Mouse (Mus musculus): ENCODE measurements at regions not wholly inside any gene's neighbourhood (a gene's known extent, or its start where the extent isn't known, plus 50 kb on each side); places are given as distances from the start of the nearest gene placed in this dataset.
"Not testable (repeated sequence)": the region's sequence is repeated elsewhere in the genome, so short reads cannot be mapped to it uniquely, and the experiment has no call there.

DNA sequence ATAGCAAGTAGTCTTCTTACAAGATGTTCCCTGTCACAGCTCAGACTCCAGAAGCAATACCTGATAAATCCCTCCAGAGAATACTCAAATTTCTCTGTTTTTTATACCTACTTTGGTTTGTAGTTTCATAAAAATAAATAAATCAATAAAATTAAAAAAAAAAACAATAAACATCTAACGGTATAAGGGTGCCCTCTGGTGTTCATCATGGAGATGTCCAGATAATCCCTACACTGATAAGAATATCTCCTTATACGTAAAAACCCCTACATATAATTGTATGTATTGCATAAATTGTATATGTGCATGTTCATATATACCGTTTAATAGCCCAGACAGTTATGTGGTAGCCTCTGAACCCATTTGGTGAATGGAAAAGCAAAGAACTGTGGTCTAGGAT is 75.7 kb upstream of the Olfr1324 start:
- no peaks in the 10 kb centered on the region for H3K36me3 ChIP-seq (ENCODE audit: insufficient read depth, low read length)
- DNase-seq (ENCODE audit: low spot score) (peak; percentile 3), ATAC-seq (replicated peaks; ENCODE audit: low FRiP score, low read depth) (no peak)
- H3K9me3 ChIP-seq (replicated peaks; ENCODE audit: low read length) = no peaks in the 10 kb centered on the region
- H3K4me2 ChIP-seq (ENCODE audit: low read length) = no peak overlapping the region
- TF ChIP-seq CTCF (IDR thresholded peaks at IDR 0.05; ENCODE audit: low read depth) = peak; percentile 53
- 21% methylated on average over 3 of the region's 3 CpGs for WGBS
- H3K4me1 ChIP-seq (replicated peaks; ENCODE audit: insufficient read depth, low read length) = no peaks in the 10 kb centered on the region
- no peaks in the 10 kb centered on the region for H3K27me3 ChIP-seq (ENCODE audit: insufficient read depth, low read length)
- H3K9ac ChIP-seq (ENCODE audit: low read depth, low read length) = no peak overlapping the region
- H3K27ac ChIP-seq = no peak overlapping the region
- no peak overlapping the region for H3K4me3 ChIP-seq (replicated peaks; ENCODE audit: low read depth, low read length)

DNA sequence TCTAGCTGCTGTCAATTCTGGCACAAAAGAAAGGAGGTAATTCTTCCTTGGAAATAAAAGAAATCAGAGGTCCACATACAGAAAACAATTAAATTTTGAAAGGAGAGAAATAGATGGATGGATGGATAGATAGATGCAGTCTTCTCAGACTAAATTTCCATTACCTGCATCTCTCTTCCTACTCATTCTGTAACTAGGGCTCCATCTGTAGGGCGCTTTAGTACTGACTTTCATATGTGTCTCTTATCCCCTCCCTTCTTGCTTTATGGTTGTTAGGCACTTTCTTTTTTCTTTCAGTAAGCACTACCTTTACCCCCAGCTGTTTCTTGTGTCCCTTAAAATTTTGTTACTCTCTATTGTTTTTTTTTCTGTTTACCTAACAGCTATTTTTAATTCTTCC is 72.9 kb upstream of the Olfr1324 start:
- peak; percentile 37 for TF ChIP-seq CTCF (IDR thresholded peaks at IDR 0.05; ENCODE audit: low read depth)
- no peaks in the 10 kb centered on the region for H3K36me3 ChIP-seq (ENCODE audit: insufficient read depth, low read length)
- H3K9me3 ChIP-seq (replicated peaks; ENCODE audit: low read length) = no peaks in the 10 kb centered on the region
- 41% methylated on average over 1 of the region's 1 CpGs for WGBS
- no peak overlapping the region for H3K9ac ChIP-seq (ENCODE audit: low read depth, low read length)
- no peak overlapping the region for H3K4me2 ChIP-seq (ENCODE audit: low read length)
- no peak overlapping the region for H3K27ac ChIP-seq
- H3K4me1 ChIP-seq (replicated peaks; ENCODE audit: insufficient read depth, low read length) = no peaks in the 10 kb centered on the region
- H3K27me3 ChIP-seq (ENCODE audit: insufficient read depth, low read length) = no peaks in the 10 kb centered on the region
- no peak overlapping the region for H3K4me3 ChIP-seq (replicated peaks; ENCODE audit: low read depth, low read length)
- ATAC-seq (replicated peaks; ENCODE audit: low FRiP score, low read depth) (no peak), DNase-seq (ENCODE audit: low spot score) (peak; percentile 3)

DNA sequence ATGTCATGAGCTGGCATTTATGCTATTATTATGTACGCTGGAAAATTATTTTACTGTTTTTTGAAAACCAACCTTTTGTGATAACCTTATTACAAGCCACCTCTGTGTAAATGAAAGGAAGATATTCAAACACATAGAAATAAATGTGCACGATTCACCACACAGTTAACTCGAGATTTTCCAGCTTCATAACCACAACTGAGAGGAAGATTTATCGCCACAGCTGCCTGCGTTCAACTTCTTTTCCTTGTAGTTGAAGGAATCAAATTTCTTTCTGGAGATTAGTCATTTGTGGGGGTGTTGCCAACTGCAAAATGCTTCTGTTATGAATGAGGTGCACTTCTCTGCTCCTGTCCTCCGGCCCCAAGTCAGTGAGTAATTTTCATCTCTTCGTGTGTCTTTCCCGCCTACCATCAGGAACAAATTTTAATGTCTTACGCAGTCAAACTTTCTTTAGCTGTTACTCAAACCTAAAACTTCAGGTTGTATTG is 62.2 kb upstream of the Olfr1324 start:
- not testable (repeated sequence) for H3K9ac ChIP-seq (ENCODE audit: low read depth, low read length); H3K27ac ChIP-seq; H3K4me2 ChIP-seq (ENCODE audit: low read length); H3K9me3 ChIP-seq (replicated peaks; ENCODE audit: low read length); H3K27me3 ChIP-seq (ENCODE audit: insufficient read depth, low read length); H3K36me3 ChIP-seq (ENCODE audit: insufficient read depth, low read length); H3K4me3 ChIP-seq (replicated peaks; ENCODE audit: low read depth, low read length); ATAC-seq (replicated peaks; ENCODE audit: low FRiP score, low read depth); H3K4me1 ChIP-seq (replicated peaks; ENCODE audit: insufficient read depth, low read length)
- 50% methylated on average over 9 of the region's 9 CpGs for WGBS
- DNase-seq (ENCODE audit: low spot score) = peak; percentile 6
